Mouse (Mus musculus) hindbrain, embryonic 13.5 days (tissue): ENCODE results near the gene Wdr63. TPM values are rescaled to one million over a fixed set of nuclear protein-coding genes. Genes with fewer than 3 reads are reported as not detected.

ENCODE experiments used
- ATAC-seq: fragments of 200-750 bp; cut with Nextera tagmentation; 2 replicates; pipeline ENCODE4 v1.8.0; 2017; ENCODE audit warnings: moderate TSS enrichment; ENCODE audit not compliant: low FRiP score
- H3K27ac ChIP-seq: fragments of 300-500 bp; sonication (generic); 2 replicates; pipeline ENCODE4 v1.5.1; 2015; ENCODE audit warnings: inconsistent platforms, mild to moderate bottlenecking, moderate library complexity
- H3K27me3 ChIP-seq: fragments of 300-500 bp; sonication (generic); 2 replicates; pipeline ENCODE4 v1.6.1; 2015; ENCODE audit warnings: mild to moderate bottlenecking, inconsistent platforms
- H3K36me3 ChIP-seq: fragments of 300-500 bp; sonication (generic); 2 replicates; pipeline ENCODE4 v1.6.1; 2015; ENCODE audit warnings: mild to moderate bottlenecking, inconsistent platforms
- H3K4me1 ChIP-seq: fragments of 300-500 bp; sonication (generic); replicated peaks from 2 replicates; pipeline ENCODE4 v1.6.1; 2015; ENCODE audit warnings: inconsistent platforms
- H3K4me2 ChIP-seq: fragments of 300-500 bp; sonication (generic); 2 replicates; pipeline ENCODE4 v1.6.1; 2015; ENCODE audit warnings: inconsistent platforms, mild to moderate bottlenecking, moderate library complexity
- H3K4me3 ChIP-seq: fragments of 300-500 bp; sonication (generic); 2 replicates; pipeline ENCODE4 v1.5.1; 2015; ENCODE audit warnings: mild to moderate bottlenecking, inconsistent platforms
- H3K9ac ChIP-seq: fragments of 300-500 bp; sonication (generic); 2 replicates; pipeline ENCODE4 v1.6.1; 2015; ENCODE audit warnings: mild to moderate bottlenecking, inconsistent platforms
- H3K9me3 ChIP-seq: fragments of 300-500 bp; sonication (generic); 2 replicates; pipeline ENCODE4 v1.6.1; 2016; ENCODE audit warnings: inconsistent platforms
- WGBS: fragments of 180-500 bp; shearing (Covaris S2); methylation state at CpG from one replicate; pipeline ENCODE4 v1.1.7; 2015; 5-methylcytosine and 5-hydroxymethylcytosine counted together
- polyA plus RNA-seq: library from polyadenylated mRNA; unstranded; fragments of >200 nt; fragmentation: Nextera tagmentation; extraction: Ambion mirVana; gene quantifications from 2 replicates; pipeline ENCODE4 v1.2.1, GENCODE M21; 2015

Wdr63 gene
- polyA plus RNA-seq = 1.7 and 2.0 TPM in 2 replicates

- Histone ChIP-seq H3K9ac (peak within 1 kb of the TSS; percentile 51), H3K9me3 (no peaks in the 10 kb centered on the region), H3K27ac (no peak within 1 kb of the TSS), H3K36me3 (no peaks in the 10 kb centered on the region), H3K4me1 (peaks cover 7% of the 10 kb centered on the region; the same call in 1 of the 2 replicates), H3K27me3 (0 out of 2 replicates have a peak, but pooled peaks cover 3% of the 10 kb centered on the region), H3K4me2 (peak within 1 kb of the TSS; percentile 67), H3K4me3 (peak within 1 kb of the TSS; percentile 42)
- ATAC-seq = peak; percentile 96
- 11% methylated on average over 18 of the region's 18 CpGs for WGBS
These were observed at the start of gene Wdr63 for GRCm38 (mm10) chr3:146107921-146108571. Gene Wdr63 (minus strand): TSS chr3:146108130.

- H3K4me1 ChIP-seq = peaks cover 7% of the 10 kb centered on the region
- H3K27ac ChIP-seq = no peak overlapping the region
- WGBS = 73% methylated on average over 2 of the region's 2 CpGs
- H3K9me3 ChIP-seq = no peaks in the 10 kb centered on the region
- H3K9ac ChIP-seq = no peak overlapping the region
- no peak overlapping the region for H3K4me3 ChIP-seq
- H3K36me3 ChIP-seq = no peaks in the 10 kb centered on the region
- H3K4me2 ChIP-seq = no peak overlapping the region
- H3K27me3 ChIP-seq = peaks cover 15% of the 10 kb centered on the region
- ATAC-seq = no peak
These were observed 48.9 kb upstream of the Wdr63 start for GRCm38 (mm10) chr3:146156811-146157210.

GRCm38 (mm10) chr3:146155628-146156576 is 48.0 kb upstream of the Wdr63 start:
- H3K27ac ChIP-seq = no peak overlapping the region
- ATAC-seq = no peak
- H3K4me1 ChIP-seq = peaks cover 7% of the 10 kb centered on the region

DNA sequence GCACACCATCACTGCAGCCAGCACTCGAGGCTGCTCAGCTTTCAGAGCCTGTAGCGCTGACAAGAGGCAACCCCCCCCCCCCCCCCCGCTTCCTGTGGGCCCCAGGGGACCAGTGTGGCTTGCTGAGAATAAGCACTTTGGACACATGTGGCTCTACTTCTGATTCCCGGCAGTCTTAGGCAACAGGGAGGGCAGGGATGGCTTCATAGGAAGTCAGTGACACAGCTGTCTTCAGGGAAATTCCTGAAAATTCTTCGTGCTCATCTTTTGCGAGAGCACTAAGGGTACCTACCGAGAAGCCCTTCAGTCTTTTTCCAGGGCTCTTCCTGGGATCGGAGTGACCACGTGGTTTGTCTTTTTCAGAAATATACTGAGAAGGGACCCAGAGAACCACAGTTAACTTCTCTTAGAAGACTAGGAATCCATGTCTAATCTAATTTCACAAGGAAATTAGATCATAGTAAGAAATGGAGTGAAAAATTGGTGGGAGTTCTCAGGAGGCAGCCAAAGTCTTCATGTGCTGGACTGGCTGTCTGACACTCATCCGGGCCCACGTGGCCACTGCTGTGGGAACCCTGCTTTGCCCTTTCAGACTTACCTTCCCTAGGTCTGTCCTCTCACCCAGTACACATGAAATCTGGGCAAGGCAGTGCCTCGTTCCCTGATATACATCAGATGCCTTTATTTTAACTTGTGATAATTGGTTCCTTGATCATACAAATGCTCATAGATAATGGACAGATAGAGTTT is 46.1 kb upstream of the Wdr63 start:
- Histone ChIP-seq H3K27me3 (peaks cover 43% of the 10 kb centered on the region), H3K36me3 (no peaks in the 10 kb centered on the region), H3K4me2 (no peak overlapping the region), H3K4me1 (peaks cover 18% of the 10 kb centered on the region), H3K9me3 (no peaks in the 10 kb centered on the region), H3K9ac (no peak overlapping the region), H3K4me3 (no peak overlapping the region), H3K27ac (no peak overlapping the region)
- WGBS = 27% methylated on average over 11 of the region's 12 CpGs
- ATAC-seq = 0 out of 2 replicates have a peak, but pooled peaks have one; percentile 21

More at GRCm38 (mm10) chr3:146155628-146156576, 48.0 kb upstream of the Wdr63 start:
- H3K4me2 ChIP-seq = no peak overlapping the region
- H3K9me3 ChIP-seq = no peaks in the 10 kb centered on the region
- H3K4me3 ChIP-seq = no peak overlapping the region
- peaks cover 25% of the 10 kb centered on the region for H3K27me3 ChIP-seq
- H3K36me3 ChIP-seq = no peaks in the 10 kb centered on the region
- H3K9ac ChIP-seq = no peak overlapping the region
- 81% methylated on average over 13 of the region's 13 CpGs for WGBS

- no peaks in the 10 kb centered on the region for H3K9me3 ChIP-seq
- peaks cover 46% of the 10 kb centered on the region for H3K27me3 ChIP-seq
- no peak overlapping the region for H3K27ac ChIP-seq
- no peak overlapping the region for H3K4me3 ChIP-seq
- no peak for ATAC-seq
- H3K4me1 ChIP-seq = peaks cover 18% of the 10 kb centered on the region
- H3K4me2 ChIP-seq = no peak overlapping the region
- no peak overlapping the region for H3K9ac ChIP-seq
- WGBS = 56% methylated on average over 2 of the region's 2 CpGs
- no peaks in the 10 kb centered on the region for H3K36me3 ChIP-seq
These were observed 45.0 kb upstream of the Wdr63 start for GRCm38 (mm10) chr3:146152913-146153312.

DNA sequence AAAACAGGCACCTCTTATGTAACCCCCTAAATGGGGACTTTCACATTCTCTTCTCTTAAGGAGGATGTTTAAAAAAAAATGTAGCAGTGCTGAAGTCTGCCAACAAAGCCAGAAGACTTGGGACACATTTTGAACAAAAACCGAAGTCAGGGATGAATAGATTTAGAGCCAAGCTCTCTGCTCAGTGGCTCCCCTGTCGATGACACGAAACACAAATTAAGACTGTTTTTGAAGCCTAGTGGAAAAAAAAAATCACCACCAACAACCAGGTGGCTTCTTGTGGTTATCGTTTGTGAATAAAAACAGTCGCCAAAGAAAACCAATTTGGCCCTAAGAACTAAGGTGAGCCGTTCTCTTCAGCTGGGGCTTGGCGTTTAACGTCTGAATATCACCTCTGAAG is 44.4 kb upstream of the Wdr63 start:
- no peak overlapping the region for H3K9ac ChIP-seq
- no peak overlapping the region for H3K4me3 ChIP-seq
- ATAC-seq = no peak
- H3K4me2 ChIP-seq = no peak overlapping the region
- H3K4me1 ChIP-seq = peaks cover 18% of the 10 kb centered on the region
- H3K27me3 ChIP-seq = peaks cover 46% of the 10 kb centered on the region
- no peak overlapping the region for H3K27ac ChIP-seq
- H3K9me3 ChIP-seq = no peaks in the 10 kb centered on the region
- 89% methylated on average over 8 of the region's 8 CpGs for WGBS
- H3K36me3 ChIP-seq = no peaks in the 10 kb centered on the region

- no peak overlapping the region for H3K4me2 ChIP-seq
- 93% methylated on average over 8 of the region's 8 CpGs for WGBS
These were observed 43.8 kb upstream of the Wdr63 start for GRCm38 (mm10) chr3:146151755-146152154.

DNA sequence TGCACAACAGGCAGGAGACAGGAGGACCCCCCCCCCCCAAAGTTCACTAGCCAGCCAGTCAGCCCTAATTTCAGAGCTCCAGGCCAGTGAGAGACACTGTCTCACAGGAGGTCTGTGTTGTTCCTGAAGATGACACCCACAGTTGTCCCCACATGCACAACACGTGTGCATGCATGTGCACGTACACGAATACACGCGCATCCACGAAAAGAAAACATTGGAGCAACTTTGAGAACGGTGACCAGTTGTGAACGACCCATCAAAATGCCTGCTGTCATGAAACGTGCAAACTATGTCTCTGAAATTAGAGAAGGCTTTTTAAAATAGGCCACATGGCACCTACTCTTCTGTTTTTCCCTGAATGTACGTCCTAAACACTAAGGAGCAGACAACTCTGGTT is 43.4 kb upstream of the Wdr63 start:
- no peaks in the 10 kb centered on the region for H3K9me3 ChIP-seq
- H3K36me3 ChIP-seq = no peaks in the 10 kb centered on the region
- no peak overlapping the region for H3K4me3 ChIP-seq
- no peak overlapping the region for H3K9ac ChIP-seq
- H3K27ac ChIP-seq = no peak overlapping the region
- peaks cover 51% of the 10 kb centered on the region for H3K27me3 ChIP-seq
- ATAC-seq = no peak
- H3K4me1 ChIP-seq = peaks cover 18% of the 10 kb centered on the region
- no peak overlapping the region for H3K4me2 ChIP-seq
- 94% methylated on average over 10 of the region's 10 CpGs for WGBS

More at GRCm38 (mm10) chr3:146151755-146152154, 43.8 kb upstream of the Wdr63 start:
- Histone ChIP-seq H3K4me1 (peaks cover 18% of the 10 kb centered on the region), H3K36me3 (no peaks in the 10 kb centered on the region), H3K9ac (no peak overlapping the region), H3K4me3 (no peak overlapping the region), H3K27ac (no peak overlapping the region), H3K27me3 (peaks cover 50% of the 10 kb centered on the region), H3K9me3 (no peaks in the 10 kb centered on the region)
- no peak for ATAC-seq

DNA sequence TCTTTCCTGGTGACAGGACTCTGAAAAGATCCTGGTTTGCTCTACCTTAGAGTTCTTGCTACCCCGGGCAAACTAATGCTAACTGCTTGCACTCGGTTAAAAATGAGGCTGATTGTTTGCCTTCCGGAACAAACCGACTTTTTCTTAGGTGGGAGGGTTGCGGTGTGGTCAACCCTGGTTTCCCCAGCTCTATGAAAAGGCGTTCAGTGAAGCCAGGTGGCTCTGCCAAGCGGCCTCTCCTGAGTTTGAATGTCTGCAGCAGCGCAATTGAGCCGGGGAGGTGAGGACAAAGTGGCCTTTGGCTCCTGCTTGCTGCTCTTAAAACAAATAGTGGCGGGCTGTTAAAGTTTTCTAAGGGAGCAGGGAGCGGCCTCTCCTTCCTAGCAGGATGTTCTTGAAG is 42.6 kb upstream of the Wdr63 start:
- H3K9ac ChIP-seq = no peak overlapping the region
- peaks cover 2% of the 10 kb centered on the region; the same call in 1 of the 2 replicates for H3K9me3 ChIP-seq
- peaks cover 18% of the 10 kb centered on the region for H3K4me1 ChIP-seq
- H3K27me3 ChIP-seq = peaks cover 53% of the 10 kb centered on the region
- H3K36me3 ChIP-seq = no peaks in the 10 kb centered on the region
- peak overlapping the region; percentile 38 for H3K4me3 ChIP-seq
- ATAC-seq = no peak
- WGBS = 30% methylated on average over 11 of the region's 11 CpGs
- peak overlapping the region; percentile 64; the same call in 1 of the 2 replicates for H3K4me2 ChIP-seq
- no peak overlapping the region for H3K27ac ChIP-seq

- H3K4me2 ChIP-seq = peak overlapping the region; percentile 64
- H3K27me3 ChIP-seq = peaks cover 54% of the 10 kb centered on the region
- no peak overlapping the region for H3K27ac ChIP-seq
- peaks cover 18% of the 10 kb centered on the region for H3K4me1 ChIP-seq
- no peaks in the 10 kb centered on the region for H3K36me3 ChIP-seq
- peak; percentile 39 for ATAC-seq
- 1% methylated on average over 26 of the region's 26 CpGs for WGBS
- H3K9ac ChIP-seq = peak overlapping the region; percentile 60
- H3K9me3 ChIP-seq = peaks cover 5% of the 10 kb centered on the region; the same call in 1 of the 2 replicates
- H3K4me3 ChIP-seq = peak overlapping the region; percentile 38
These were observed 42.1 kb upstream of the Wdr63 start for GRCm38 (mm10) chr3:146150058-146150400.

DNA sequence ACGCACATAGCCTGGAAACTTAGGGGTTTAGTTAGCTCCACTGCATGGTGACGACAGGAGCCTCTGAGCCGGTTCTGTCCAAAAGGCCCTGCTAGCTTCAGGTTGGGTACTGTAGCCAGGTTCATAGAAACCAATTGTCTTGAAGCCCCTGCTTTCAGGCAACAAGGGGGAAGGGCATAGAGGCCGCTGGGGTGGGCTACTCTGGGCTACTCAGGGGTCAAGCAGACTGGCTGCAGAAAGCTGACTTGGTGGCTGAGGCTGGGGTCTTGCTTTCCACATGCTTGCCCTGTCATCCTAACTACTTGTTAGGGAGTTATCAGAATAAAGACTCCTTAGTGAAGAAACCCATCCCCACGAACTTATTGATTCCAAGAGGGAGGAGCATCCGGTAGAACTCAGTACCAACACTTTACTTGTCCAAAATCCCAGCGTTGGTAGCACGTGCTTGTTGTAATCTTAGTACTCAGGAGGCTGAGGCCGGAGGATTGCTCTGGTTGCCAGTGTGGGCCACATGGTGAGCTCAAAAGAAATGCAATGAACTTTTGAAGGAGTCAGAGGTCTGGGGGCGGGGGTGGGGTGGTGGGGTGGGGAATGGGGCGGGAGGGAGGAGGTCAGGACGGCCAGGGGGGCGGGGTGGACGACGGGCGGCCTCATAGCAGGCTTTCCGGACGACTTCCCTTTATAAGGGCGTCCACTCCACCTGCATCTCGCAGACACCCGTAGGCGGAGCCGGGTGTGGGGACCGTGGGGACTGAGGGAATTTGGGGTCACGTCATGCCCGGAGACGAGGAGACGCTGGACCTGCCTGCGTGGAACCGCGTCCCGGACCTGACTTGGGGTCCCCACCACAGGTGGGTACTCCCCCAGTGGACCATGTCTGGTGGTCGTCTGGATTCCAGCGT is 41.5 kb upstream of the Wdr63 start, which contains the start of gene Mcoln2:
Mcoln2 (plus strand) TSS at position 678 of the 902 bp plus-strand sequence.
- WGBS = 16% methylated on average over 30 of the region's 34 CpGs
- Histone ChIP-seq H3K9me3 (peaks cover 5% of the 10 kb centered on the region; the same call in 1 of the 2 replicates), H3K9ac (peak within 1 kb of the TSS; percentile 60), H3K4me1 (peaks cover 18% of the 10 kb centered on the region), H3K4me2 (peak within 1 kb of the TSS; percentile 64), H3K27me3 (peaks cover 54% of the 10 kb centered on the region), H3K27ac (no peak within 1 kb of the TSS), H3K36me3 (no peaks in the 10 kb centered on the region), H3K4me3 (peak within 1 kb of the TSS; percentile 38)
- ATAC-seq = peak; percentile 52
